Mouse (Mus musculus): ENCODE data around the gene Trim61. TPM values are rescaled to one million over a fixed set of nuclear protein-coding genes. Genes with fewer than 3 reads are reported as not detected.
A peak's percentile ranks its signal among the peaks of the same experiment; 100 is the strongest.
"Not testable (repeated sequence)": the region's sequence is repeated elsewhere in the genome, so short reads cannot be mapped to it uniquely, and the experiment has no call there.

The Trim61 gene
- polyA plus RNA-seq, 1 experiment from 2014 or later = not detected

- H3K27ac ChIP-seq = no peak within 1 kb of the TSS
These were observed 18.8 kb upstream of the Trim61 start, which contains the start of gene Apela for GRCm38 (mm10) chr8:65037117-65037533. Apela (minus strand) TSS chr8:65037336.

GRCm38 (mm10) chr8:65034136-65034535 is 15.8 kb upstream of the Trim61 start:
- no peak overlapping the region for H3K4me2 ChIP-seq
- no peaks in the 10 kb centered on the region for H3K9me3 ChIP-seq (replicated peaks)
- H3K27me3 ChIP-seq = peaks cover 8% of the 10 kb centered on the region; the same call in 1 of the 2 replicates
- H3K9ac ChIP-seq = no peak overlapping the region
- H3K4me3 ChIP-seq (replicated peaks) = no peak overlapping the region
- no peak for ATAC-seq (ENCODE audit: low read depth)
- no peaks in the 10 kb centered on the region; the same call in 1 of the 2 replicates for H3K4me1 ChIP-seq (replicated peaks)
- no peaks in the 10 kb centered on the region for H3K36me3 ChIP-seq
- H3K27ac ChIP-seq = no peak overlapping the region
- 47% methylated on average over 2 of the region's 2 CpGs for WGBS (ENCODE audit: insufficient replicate concordance)
- DNase-seq = no peak

More at GRCm38 (mm10) chr8:65037117-65037533, 18.8 kb upstream of the Trim61 start, which contains the start of gene Apela:
- H3K9ac ChIP-seq = no peak within 1 kb of the TSS
- ATAC-seq (ENCODE audit: low read depth) (peak; percentile 59), DNase-seq (no peak)
- no peaks in the 10 kb centered on the region for H3K36me3 ChIP-seq
- WGBS (ENCODE audit: insufficient replicate concordance) = 3% methylated on average over 8 of the region's 8 CpGs
- no peaks in the 10 kb centered on the region; the same call in 1 of the 2 replicates for H3K4me1 ChIP-seq (replicated peaks)
- peak within 1 kb of the TSS; percentile 22 for H3K4me2 ChIP-seq
- H3K4me3 ChIP-seq (replicated peaks) = 0 out of 2 replicates have a peak within 1 kb of the TSS, but pooled peaks have one; percentile 9
- H3K9me3 ChIP-seq (replicated peaks) = no peaks in the 10 kb centered on the region
- peaks cover 8% of the 10 kb centered on the region; the same call in 1 of the 2 replicates for H3K27me3 ChIP-seq

GRCm38 (mm10) chr8:65033056-65033455 is 14.7 kb upstream of the Trim61 start:
- Histone ChIP-seq H3K36me3 (no peaks in the 10 kb centered on the region), H3K27ac (no peak overlapping the region), H3K9ac (no peak overlapping the region), H3K27me3 (peaks cover 8% of the 10 kb centered on the region; the same call in 1 of the 2 replicates), H3K4me2 (no peak overlapping the region), H3K4me1 (replicated peaks) (no peaks in the 10 kb centered on the region; the same call in 1 of the 2 replicates), H3K9me3 (replicated peaks) (no peaks in the 10 kb centered on the region), H3K4me3 (replicated peaks) (no peak overlapping the region)
- WGBS (ENCODE audit: insufficient replicate concordance) = 70% methylated on average over 13 of the region's 13 CpGs
- ATAC-seq (ENCODE audit: low read depth) = no peak
- no peak for DNase-seq

- no peak for DNase-seq
- WGBS (ENCODE audit: insufficient replicate concordance) = 80% methylated on average over 1 of the region's 1 CpGs
- no peak for ATAC-seq (ENCODE audit: low read depth)
- Histone ChIP-seq H3K36me3 (no peaks in the 10 kb centered on the region), H3K27me3 (peaks cover 5% of the 10 kb centered on the region; the same call in 1 of the 2 replicates), H3K9ac (no peak overlapping the region), H3K27ac (no peak overlapping the region), H3K4me1 (replicated peaks) (no peaks in the 10 kb centered on the region), H3K4me2 (no peak overlapping the region), H3K4me3 (replicated peaks) (no peak overlapping the region), H3K9me3 (replicated peaks) (no peaks in the 10 kb centered on the region)
These were observed 13.8 kb upstream of the Trim61 start for GRCm38 (mm10) chr8:65032107-65032506.

- Histone ChIP-seq H3K27me3 (0 out of 2 replicates have a peak, but pooled peaks cover 2% of the 10 kb centered on the region), H3K36me3 (no peaks in the 10 kb centered on the region), H3K4me1 (replicated peaks) (no peaks in the 10 kb centered on the region), H3K9me3 (replicated peaks) (no peaks in the 10 kb centered on the region), H3K4me2 (no peak overlapping the region), H3K4me3 (replicated peaks) (no peak overlapping the region), H3K9ac (no peak overlapping the region), H3K27ac (no peak overlapping the region)
- ATAC-seq (ENCODE audit: low read depth) (no peak), DNase-seq (no peak)
- WGBS (ENCODE audit: insufficient replicate concordance) = 60% methylated on average over 4 of the region's 4 CpGs
These were observed 12.6 kb upstream of the Trim61 start for GRCm38 (mm10) chr8:65030735-65031485.

GRCm38 (mm10) chr8:65029776-65030175 is 11.5 kb upstream of the Trim61 start:
- H3K4me3 ChIP-seq (replicated peaks) = no peak overlapping the region
- 70% methylated on average over 4 of the region's 4 CpGs for WGBS (ENCODE audit: insufficient replicate concordance)
- H3K9me3 ChIP-seq (replicated peaks) = no peaks in the 10 kb centered on the region
- ATAC-seq (ENCODE audit: low read depth) (no peak), DNase-seq (no peak)
- H3K4me2 ChIP-seq = no peak overlapping the region
- H3K27me3 ChIP-seq = no peaks in the 10 kb centered on the region
- H3K4me1 ChIP-seq (replicated peaks) = no peaks in the 10 kb centered on the region
- no peak overlapping the region for H3K9ac ChIP-seq
- no peaks in the 10 kb centered on the region for H3K36me3 ChIP-seq
- H3K27ac ChIP-seq = no peak overlapping the region

GRCm38 (mm10) chr8:65028959-65029686 is 10.8 kb upstream of the Trim61 start:
- no peak overlapping the region for H3K4me2 ChIP-seq
- no peak overlapping the region for H3K4me3 ChIP-seq (replicated peaks)
- WGBS (ENCODE audit: insufficient replicate concordance) = 73% methylated on average over 12 of the region's 12 CpGs
- no peak for DNase-seq
- no peaks in the 10 kb centered on the region for H3K27me3 ChIP-seq
- no peak overlapping the region for H3K9ac ChIP-seq
- no peaks in the 10 kb centered on the region for H3K4me1 ChIP-seq (replicated peaks)
- H3K27ac ChIP-seq = no peak overlapping the region
- no peaks in the 10 kb centered on the region for H3K9me3 ChIP-seq (replicated peaks)
- no peak for ATAC-seq (ENCODE audit: low read depth)
- H3K36me3 ChIP-seq = no peaks in the 10 kb centered on the region

- Histone ChIP-seq H3K4me2 (no peak overlapping the region), H3K9ac (no peak overlapping the region), H3K4me3 (replicated peaks) (no peak overlapping the region), H3K9me3 (replicated peaks) (no peaks in the 10 kb centered on the region), H3K36me3 (no peaks in the 10 kb centered on the region), H3K27me3 (no peaks in the 10 kb centered on the region), H3K27ac (no peak overlapping the region), H3K4me1 (replicated peaks) (no peaks in the 10 kb centered on the region)
- 40% methylated on average over 8 of the region's 8 CpGs for WGBS (ENCODE audit: insufficient replicate concordance)
- no peak for ATAC-seq (ENCODE audit: low read depth)
- no peak for DNase-seq
These were observed 4.2 kb upstream of the Trim61 start for GRCm38 (mm10) chr8:65022485-65022884.

- not testable (repeated sequence) for ATAC-seq (ENCODE audit: low read depth); H3K4me1 ChIP-seq (replicated peaks); H3K9me3 ChIP-seq (replicated peaks); H3K9ac ChIP-seq; H3K4me2 ChIP-seq; DNase-seq; H3K27me3 ChIP-seq; H3K4me3 ChIP-seq (replicated peaks); H3K36me3 ChIP-seq; H3K27ac ChIP-seq
- WGBS (ENCODE audit: insufficient replicate concordance) = 74% methylated on average over 6 of the region's 6 CpGs
These were observed 10.7 kb downstream of the Trim61 start for GRCm38 (mm10) chr8:65007616-65008015.

GRCm38 (mm10) chr8:64998806-64999365 is 19.4 kb downstream of the Trim61 start:
- DNase-seq = no peak
- no peak for ATAC-seq (ENCODE audit: low read depth)
- no peak overlapping the region for H3K27ac ChIP-seq
- no peak overlapping the region for H3K9ac ChIP-seq
- H3K27me3 ChIP-seq = no peaks in the 10 kb centered on the region
- H3K4me3 ChIP-seq (replicated peaks) = no peak overlapping the region
- H3K36me3 ChIP-seq = no peaks in the 10 kb centered on the region
- H3K4me2 ChIP-seq = no peak overlapping the region
- WGBS (ENCODE audit: insufficient replicate concordance) = 63% methylated on average over 4 of the region's 4 CpGs
- no peaks in the 10 kb centered on the region for H3K9me3 ChIP-seq (replicated peaks)
- H3K4me1 ChIP-seq (replicated peaks) = no peaks in the 10 kb centered on the region

- Histone ChIP-seq H3K4me3 (replicated peaks) (no peak within 1 kb of the TSS), H3K27me3 (no peaks in the 10 kb centered on the region), H3K9ac (no peak within 1 kb of the TSS), H3K4me2 (no peak within 1 kb of the TSS), H3K4me1 (replicated peaks) (no peaks in the 10 kb centered on the region), H3K36me3 (no peaks in the 10 kb centered on the region), H3K27ac (no peak within 1 kb of the TSS), H3K9me3 (replicated peaks) (no peaks in the 10 kb centered on the region; the same call in 1 of the 2 replicates)
- ATAC-seq (ENCODE audit: low read depth) (no peak), DNase-seq (no peak)
- WGBS (ENCODE audit: insufficient replicate concordance) = 68% methylated on average over 4 of the region's 4 CpGs
These were observed 30.6 kb downstream of the Trim61 start, which contains the start of gene Trim75 for GRCm38 (mm10) chr8:64987731-64988130. Trim75 (minus strand) TSS chr8:64987831.

Data from liver, embryonic 13.5 days (tissue).